Mouse (Mus musculus) liver, embryonic 13.5 days (tissue): Measurements from ENCODE around the gene Wwc2. TPM values are rescaled to one million over a fixed set of nuclear protein-coding genes. Genes with fewer than 3 reads are reported as not detected.

ENCODE experiments used
- ATAC-seq: fragments of 200-750 bp; cut with Nextera tagmentation; 2 replicates; pipeline ENCODE4 v1.8.0; 2017; ENCODE audit warnings: low read depth, mild to moderate bottlenecking, moderate number of reproducible peaks, moderate library complexity
- DNase-seq: peaks from one replicate; pipeline ENCODE4 v3.0.0; 2022
- H3K27ac ChIP-seq: fragments of 300-500 bp; sonication (generic); 2 replicates; pipeline ENCODE4 v1.5.1; 2015; ENCODE audit warnings: moderate library complexity, mild to moderate bottlenecking, inconsistent platforms
- H3K27me3 ChIP-seq: fragments of 300-500 bp; sonication (generic); 2 replicates; pipeline ENCODE4 v1.6.1; 2015; ENCODE audit warnings: mild to moderate bottlenecking, inconsistent platforms
- H3K36me3 ChIP-seq: fragments of 300-500 bp; sonication (generic); 2 replicates; pipeline ENCODE4 v1.6.1; 2015; ENCODE audit warnings: mild to moderate bottlenecking, inconsistent platforms
- H3K4me1 ChIP-seq: fragments of 300-500 bp; sonication (generic); replicated peaks from 2 replicates; pipeline ENCODE4 v1.6.1; 2015; ENCODE audit warnings: inconsistent platforms
- H3K4me2 ChIP-seq: fragments of 300-500 bp; sonication (generic); 2 replicates; pipeline ENCODE4 v1.6.1; 2015; ENCODE audit warnings: inconsistent platforms, mild to moderate bottlenecking, moderate library complexity
- H3K4me3 ChIP-seq: fragments of 300-500 bp; sonication (generic); replicated peaks from 2 replicates; pipeline ENCODE4 v1.5.1; 2015; ENCODE audit warnings: mild to moderate bottlenecking, inconsistent platforms
- H3K9ac ChIP-seq: fragments of 300-500 bp; sonication (generic); 2 replicates; pipeline ENCODE4 v1.6.1; 2015; ENCODE audit warnings: mild to moderate bottlenecking, inconsistent platforms
- H3K9me3 ChIP-seq: fragments of 300-500 bp; sonication (generic); replicated peaks from 2 replicates; pipeline ENCODE4 v1.6.1; 2016; ENCODE audit warnings: inconsistent platforms
- WGBS: fragments of 180-500 bp; shearing (Covaris S2); methylation state at CpG from one replicate; pipeline ENCODE4 v1.1.7; 2015; ENCODE audit not compliant: insufficient replicate concordance; 5-methylcytosine and 5-hydroxymethylcytosine counted together
- polyA plus RNA-seq: library from polyadenylated mRNA; unstranded; fragments of >200 nt; fragmentation: Nextera tagmentation; extraction: Ambion mirVana; gene quantifications from 2 replicates; pipeline ENCODE4 v1.2.1, GENCODE M21; 2015

The Wwc2 gene
- polyA plus RNA-seq, 1 experiment from 2014 or later, result 1.5 TPM

- no peak overlapping the region for H3K4me3 ChIP-seq
- H3K9ac ChIP-seq, result no peak overlapping the region
- H3K27me3 ChIP-seq, result no peaks in the 10 kb centered on the region
- H3K27ac ChIP-seq, result no peak overlapping the region
- DNase-seq, result no peak
- H3K36me3 ChIP-seq, result no peaks in the 10 kb centered on the region
- no peak overlapping the region for H3K4me2 ChIP-seq
- ATAC-seq, result no peak
- no peaks in the 10 kb centered on the region for H3K4me1 ChIP-seq
- 72% methylated on average over 20 of the region's 20 CpGs for WGBS
- H3K9me3 ChIP-seq, result no peaks in the 10 kb centered on the region
These were observed 23.4 kb downstream of the Wwc2 start for GRCm38 (mm10) chr8:47967045-47967920.

DNA sequence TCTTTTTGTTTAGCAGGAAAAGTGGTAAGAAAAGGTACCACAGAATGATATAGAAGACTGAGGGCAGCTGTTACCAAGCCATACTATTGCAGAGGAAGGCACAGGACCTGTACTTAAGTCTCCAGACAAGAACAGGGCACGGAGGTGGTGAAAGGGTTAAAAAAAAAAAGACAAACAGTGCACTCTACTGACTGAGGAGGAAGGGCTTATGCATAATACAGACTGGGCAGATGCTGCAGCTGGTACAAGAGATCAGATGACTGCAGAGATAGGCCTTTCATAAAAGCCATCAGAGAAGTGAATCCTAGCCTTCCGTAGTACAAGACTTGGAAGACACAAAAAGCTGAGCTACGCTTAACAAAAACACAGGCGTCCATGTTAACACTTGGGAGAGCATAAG is 28.2 kb downstream of the Wwc2 start:
- H3K4me2 ChIP-seq, result no peak overlapping the region
- H3K27ac ChIP-seq, result no peak overlapping the region
- 73% methylated on average over 4 of the region's 4 CpGs for WGBS
- DNase-seq (no peak), ATAC-seq (no peak)
- H3K36me3 ChIP-seq, result no peaks in the 10 kb centered on the region
- H3K4me1 ChIP-seq, result no peaks in the 10 kb centered on the region
- H3K9ac ChIP-seq, result no peak overlapping the region
- no peaks in the 10 kb centered on the region for H3K9me3 ChIP-seq
- no peak overlapping the region for H3K4me3 ChIP-seq
- no peaks in the 10 kb centered on the region for H3K27me3 ChIP-seq

DNA sequence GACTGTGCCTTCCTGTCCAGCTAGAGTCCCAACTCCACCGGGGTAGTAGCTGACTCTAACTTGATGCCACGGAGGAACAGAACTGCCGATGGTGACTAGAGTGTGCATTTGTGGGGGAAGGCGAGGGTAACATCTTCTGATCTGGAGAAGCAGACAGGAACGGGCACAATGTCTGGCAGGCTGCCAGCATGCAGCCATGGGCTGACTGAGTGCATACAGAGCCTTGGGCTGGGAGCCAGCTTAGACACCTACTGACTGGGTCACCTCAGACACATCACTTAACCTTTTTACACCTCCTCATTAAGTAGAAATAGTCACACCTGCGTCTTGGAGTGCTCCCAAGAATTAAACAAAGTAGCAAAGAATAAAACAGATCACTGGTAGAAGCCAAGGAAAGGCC is 28.7 kb downstream of the Wwc2 start:
- 69% methylated on average over 6 of the region's 6 CpGs for WGBS
- DNase-seq (no peak), ATAC-seq (no peak)
- no peaks in the 10 kb centered on the region for H3K9me3 ChIP-seq
- H3K9ac ChIP-seq, result no peak overlapping the region
- no peak overlapping the region for H3K27ac ChIP-seq
- no peaks in the 10 kb centered on the region for H3K4me1 ChIP-seq
- H3K27me3 ChIP-seq, result no peaks in the 10 kb centered on the region
- H3K36me3 ChIP-seq, result no peaks in the 10 kb centered on the region
- H3K4me3 ChIP-seq, result no peak overlapping the region
- no peak overlapping the region for H3K4me2 ChIP-seq

DNA sequence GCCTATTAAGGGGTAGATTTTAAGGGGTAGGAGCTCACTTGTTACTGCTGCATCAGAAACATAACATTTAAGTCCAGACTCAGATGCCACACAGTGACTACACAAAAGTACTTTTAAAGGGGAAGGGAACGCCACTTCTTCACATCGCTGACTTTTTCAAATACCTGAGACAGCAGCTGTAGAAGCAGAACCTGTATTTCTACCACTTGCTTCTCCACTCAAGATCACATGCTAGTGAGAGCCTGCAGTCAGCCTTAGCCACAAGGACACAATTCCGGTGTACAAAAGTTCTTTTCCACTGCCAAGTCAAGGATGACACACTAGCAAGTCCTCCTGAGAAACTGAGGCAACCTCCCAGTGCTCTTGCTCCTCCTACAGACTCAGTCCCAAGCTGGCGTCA is 33.2 kb downstream of the Wwc2 start:
- no peak overlapping the region for H3K9ac ChIP-seq
- H3K27ac ChIP-seq, result no peak overlapping the region
- H3K4me1 ChIP-seq, result no peaks in the 10 kb centered on the region
- no peak overlapping the region for H3K4me2 ChIP-seq
- DNase-seq, result no peak
- WGBS, result 75% methylated on average over 4 of the region's 4 CpGs
- no peaks in the 10 kb centered on the region for H3K36me3 ChIP-seq
- no peaks in the 10 kb centered on the region for H3K27me3 ChIP-seq
- H3K4me3 ChIP-seq, result no peak overlapping the region
- no peak for ATAC-seq
- H3K9me3 ChIP-seq, result no peaks in the 10 kb centered on the region

DNA sequence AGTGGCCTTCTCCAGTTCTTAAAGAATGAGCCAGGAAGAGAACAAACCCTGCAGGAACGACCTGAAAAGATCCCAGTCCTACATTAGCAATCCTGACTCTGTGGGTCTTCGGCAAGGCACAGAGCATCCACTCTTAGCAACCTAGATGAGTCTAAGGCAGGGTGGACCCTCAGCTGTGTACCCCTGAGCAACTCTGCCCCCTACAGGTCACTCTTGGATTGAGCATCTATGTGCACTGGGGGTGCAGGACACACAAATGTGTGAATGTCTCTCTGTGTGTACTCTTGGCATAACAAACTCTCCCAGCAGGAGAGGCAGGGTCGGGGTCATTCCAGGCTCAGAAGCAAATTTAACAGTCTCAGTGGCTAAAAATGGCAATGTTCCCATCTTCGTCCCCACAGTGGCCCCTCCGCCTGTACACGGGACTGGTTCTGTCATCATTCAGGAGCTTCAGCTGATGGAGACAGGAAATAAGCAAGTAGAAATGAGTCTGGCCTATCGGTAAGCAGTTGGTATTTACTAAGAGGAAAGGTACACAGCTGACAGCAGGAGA is 39.3 kb downstream of the Wwc2 start:
- Histone ChIP-seq H3K27me3 (no peaks in the 10 kb centered on the region), H3K4me3 (no peak overlapping the region), H3K9me3 (no peaks in the 10 kb centered on the region), H3K36me3 (no peaks in the 10 kb centered on the region), H3K4me2 (no peak overlapping the region), H3K9ac (no peak overlapping the region), H3K4me1 (0 out of 2 replicates have a peak, but pooled peaks cover 4% of the 10 kb centered on the region), H3K27ac (no peak overlapping the region)
- ATAC-seq, result no peak
- WGBS, result 57% methylated on average over 7 of the region's 7 CpGs
- no peak for DNase-seq

DNA sequence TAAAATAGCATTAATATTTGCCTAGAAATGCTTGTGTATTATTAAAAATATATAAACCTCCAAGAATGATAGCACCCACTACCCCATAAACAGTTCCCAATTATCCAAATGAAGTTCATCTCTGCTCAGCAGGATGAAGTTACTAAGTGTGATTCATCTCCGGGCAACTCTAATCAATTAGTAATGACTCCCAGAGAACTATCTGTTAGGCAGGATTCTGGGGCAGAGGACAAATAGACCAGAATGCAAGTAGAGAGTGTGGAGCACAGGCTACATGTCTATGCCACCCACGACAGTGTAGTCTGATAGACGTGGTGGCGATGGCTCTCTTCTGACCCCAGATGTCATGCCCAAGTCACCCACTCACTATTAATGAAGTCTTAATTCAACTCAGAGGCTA is 41.9 kb downstream of the Wwc2 start:
- WGBS, result 55% methylated on average over 4 of the region's 4 CpGs
- no peak overlapping the region for H3K9ac ChIP-seq
- H3K4me1 ChIP-seq, result 0 out of 2 replicates have a peak, but pooled peaks cover 4% of the 10 kb centered on the region
- H3K27me3 ChIP-seq, result no peaks in the 10 kb centered on the region
- no peaks in the 10 kb centered on the region for H3K36me3 ChIP-seq
- no peak for ATAC-seq
- no peak for DNase-seq
- H3K9me3 ChIP-seq, result no peaks in the 10 kb centered on the region
- no peak overlapping the region for H3K4me3 ChIP-seq
- H3K4me2 ChIP-seq, result no peak overlapping the region
- no peak overlapping the region for H3K27ac ChIP-seq

- Histone ChIP-seq H3K4me2 (peak overlapping the region; percentile 9), H3K4me3 (no peak overlapping the region), H3K27me3 (no peaks in the 10 kb centered on the region), H3K36me3 (no peaks in the 10 kb centered on the region), H3K27ac (no peak overlapping the region), H3K9me3 (no peaks in the 10 kb centered on the region), H3K4me1 (0 out of 2 replicates have a peak, but pooled peaks cover 4% of the 10 kb centered on the region), H3K9ac (no peak overlapping the region)
- ATAC-seq, result no peak
- DNase-seq, result no peak
- 13% methylated on average over 19 of the region's 19 CpGs for WGBS
These were observed 42.8 kb downstream of the Wwc2 start for GRCm38 (mm10) chr8:47947672-47948618.

GRCm38 (mm10) chr8:47943049-47943448 is 47.7 kb downstream of the Wwc2 start:
- ATAC-seq, result no peak
- Histone ChIP-seq H3K36me3 (no peaks in the 10 kb centered on the region), H3K27me3 (no peaks in the 10 kb centered on the region)

DNA sequence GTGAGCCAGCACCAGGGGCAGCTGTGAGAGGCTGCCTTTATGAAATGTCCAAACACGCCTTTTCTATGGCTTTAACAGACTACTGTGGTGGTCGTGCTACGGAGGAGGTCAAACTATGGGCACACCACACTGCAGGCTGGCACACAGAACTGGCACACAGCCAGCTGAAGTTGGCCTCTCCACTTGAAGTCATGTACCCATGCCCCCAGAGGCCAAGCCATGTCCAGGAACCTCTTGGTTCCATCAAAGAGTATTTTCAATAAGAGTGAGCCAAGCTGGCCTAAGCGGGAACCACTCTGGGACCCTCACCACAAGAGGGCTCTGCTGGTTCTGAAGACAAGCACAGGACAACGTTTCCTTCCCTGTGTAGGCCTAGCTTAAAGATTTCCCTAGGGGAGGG is 49.7 kb downstream of the Wwc2 start:
- no peak overlapping the region for H3K27ac ChIP-seq
- no peaks in the 10 kb centered on the region for H3K4me1 ChIP-seq
- no peak overlapping the region for H3K4me2 ChIP-seq
- no peaks in the 10 kb centered on the region for H3K36me3 ChIP-seq
- no peaks in the 10 kb centered on the region for H3K27me3 ChIP-seq
- ATAC-seq (no peak), DNase-seq (no peak)
- H3K9ac ChIP-seq, result no peak overlapping the region
- H3K9me3 ChIP-seq, result no peaks in the 10 kb centered on the region
- 47% methylated on average over 5 of the region's 5 CpGs for WGBS
- no peak overlapping the region for H3K4me3 ChIP-seq

More at GRCm38 (mm10) chr8:47943049-47943448, 47.7 kb downstream of the Wwc2 start:
- WGBS, result 65% methylated on average over 10 of the region's 10 CpGs
- Histone ChIP-seq H3K4me3 (no peak overlapping the region), H3K27ac (no peak overlapping the region), H3K9me3 (no peaks in the 10 kb centered on the region), H3K4me1 (no peaks in the 10 kb centered on the region), H3K9ac (no peak overlapping the region), H3K4me2 (no peak overlapping the region)
- no peak for DNase-seq

DNA sequence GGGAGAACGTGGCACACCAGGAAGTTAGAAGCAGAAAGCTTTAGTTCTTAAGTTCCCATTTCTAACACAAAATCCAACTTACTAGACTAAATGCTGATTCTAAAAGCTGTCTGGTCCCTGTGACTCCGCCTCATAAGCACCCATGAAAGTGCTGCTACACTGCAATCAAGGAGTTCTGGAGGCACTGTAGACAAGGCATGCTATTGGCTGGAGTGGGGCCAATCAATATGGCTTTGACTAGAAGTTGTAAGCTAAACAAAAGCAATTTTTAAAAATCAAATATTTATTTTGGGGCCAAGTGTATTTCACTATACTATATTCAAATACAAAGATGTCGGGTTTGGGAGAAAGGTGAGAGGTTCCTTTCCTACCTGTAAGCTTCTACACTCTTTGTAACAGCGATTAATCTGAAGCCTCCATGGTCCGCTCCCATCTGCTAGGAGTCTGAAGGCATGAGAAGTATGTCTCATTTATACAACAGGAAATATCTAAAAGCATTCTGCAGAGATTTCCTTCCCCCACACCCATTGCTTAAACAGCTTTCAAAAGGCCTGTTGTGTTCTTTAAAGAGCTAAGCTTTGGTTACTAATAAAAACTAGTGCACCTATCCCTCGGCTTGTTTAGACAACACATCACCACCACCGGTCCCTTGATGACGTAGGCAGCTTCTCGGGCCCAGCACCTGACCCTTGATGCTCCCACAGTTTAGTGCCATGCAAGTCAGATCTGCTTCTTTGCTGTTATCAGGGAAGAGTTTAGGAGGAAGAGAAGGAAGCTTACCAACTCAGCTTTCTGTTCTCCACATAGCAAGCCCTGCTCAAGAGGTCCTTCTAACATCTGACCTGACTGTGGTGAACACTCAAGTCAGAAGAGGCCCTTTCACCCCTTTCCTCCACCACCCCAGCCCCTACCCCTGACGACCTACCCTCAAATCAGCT is 50.5 kb downstream of the Wwc2 start:
- H3K27ac ChIP-seq, result 0 out of 2 replicates have a peak overlapping the region, but pooled peaks have one; percentile 50
- WGBS, result 59% methylated on average over 10 of the region's 10 CpGs
- no peaks in the 10 kb centered on the region for H3K36me3 ChIP-seq
- DNase-seq (no peak), ATAC-seq (no peak)
- H3K4me3 ChIP-seq, result no peak overlapping the region
- no peaks in the 10 kb centered on the region for H3K4me1 ChIP-seq
- H3K4me2 ChIP-seq, result no peak overlapping the region
- no peaks in the 10 kb centered on the region for H3K9me3 ChIP-seq
- H3K9ac ChIP-seq, result no peak overlapping the region
- no peaks in the 10 kb centered on the region for H3K27me3 ChIP-seq
